Mouse (Mus musculus) B cell, adult 2 months (primary cell): Measurements from ENCODE around the gene Son.
"Not testable (repeated sequence)": the region's sequence is repeated elsewhere in the genome, so short reads cannot be mapped to it uniquely, and the experiment has no call there.

Experiments
- DNase-seq, 2 experiments: peaks; one replicate each; pipeline ENCODE4 v3.0.0; 2022

Gene Son

DNA sequence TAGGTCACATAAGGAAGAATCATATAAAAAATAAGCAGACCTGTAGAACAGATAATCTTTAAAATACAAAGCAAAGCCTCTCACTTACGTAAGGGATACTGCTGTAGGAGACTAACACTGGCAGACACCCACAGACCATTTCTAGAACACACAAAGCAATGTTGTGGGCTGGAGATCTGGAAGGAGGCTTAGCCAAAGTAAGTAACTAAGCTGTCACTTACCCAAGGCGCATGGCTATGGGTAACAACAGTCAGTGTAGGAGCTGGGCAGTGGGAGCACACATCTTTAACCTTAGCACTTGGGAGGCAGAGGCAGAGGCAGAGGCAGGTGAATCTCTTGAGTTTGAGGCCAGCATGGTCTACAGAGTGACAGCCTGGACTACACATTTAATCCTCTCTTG is 7.7 kb upstream of the Son start:
- no peak for DNase-seq

DNA sequence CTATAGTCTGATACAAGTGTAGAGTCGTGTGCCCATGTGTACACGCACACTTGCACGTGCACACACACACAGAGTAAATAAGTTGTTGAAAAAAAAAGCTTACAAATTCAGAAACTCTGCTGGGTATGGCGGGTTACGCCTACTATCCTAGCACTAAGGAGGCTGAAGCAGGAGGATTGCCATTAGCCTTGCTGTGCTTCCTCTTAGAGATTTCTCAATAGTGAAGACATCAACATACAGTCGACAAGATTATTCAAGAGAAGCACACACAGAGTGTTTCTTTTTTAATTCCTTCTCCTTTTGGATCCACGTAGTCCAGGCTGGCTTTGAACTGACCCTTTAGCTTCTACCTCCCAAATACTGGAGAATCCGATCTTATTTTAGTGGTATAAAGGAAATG is 7.1 kb upstream of the Son start:
- DNase-seq: no peak

DNA sequence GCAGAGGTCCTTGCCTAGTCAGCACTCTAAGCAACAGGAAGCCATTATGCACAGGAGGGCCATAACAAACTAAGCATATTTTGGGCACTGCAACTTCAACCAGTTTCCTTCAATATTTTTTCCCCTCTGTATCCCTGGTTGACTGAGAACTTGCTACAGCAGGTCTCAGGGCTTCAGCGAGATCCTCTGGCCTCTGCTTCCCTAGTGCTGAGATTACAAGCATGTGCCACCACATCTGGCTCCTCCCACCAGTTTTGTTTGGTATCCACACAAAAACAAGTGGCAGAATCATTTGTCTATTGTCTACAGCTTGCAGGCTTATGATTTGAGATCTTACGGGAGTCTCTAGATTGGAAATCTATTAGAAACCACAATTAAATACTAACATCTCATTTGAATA is 2.4 kb upstream of the Son start:
- DNase-seq: no peak

DNA sequence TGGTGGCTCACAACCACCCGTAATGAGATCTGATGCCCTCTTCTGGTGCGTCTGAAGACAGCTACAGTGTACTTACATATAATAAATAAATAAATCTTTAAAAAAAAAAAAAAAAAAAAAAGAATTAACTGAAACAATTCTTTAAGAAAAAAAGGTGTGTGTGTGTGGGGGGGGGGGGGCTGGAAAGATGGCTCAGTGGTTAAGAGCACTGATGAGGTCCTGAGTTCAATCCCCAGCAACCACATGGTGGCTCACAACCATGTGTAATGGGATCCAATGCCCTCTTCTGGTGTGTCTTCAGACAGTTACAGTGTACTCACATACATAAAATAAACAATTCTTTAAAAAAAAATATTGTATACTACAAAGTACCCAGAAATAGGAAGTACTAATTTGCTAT is 1.9 kb upstream of the Son start:
- not testable (repeated sequence) for DNase-seq

DNA sequence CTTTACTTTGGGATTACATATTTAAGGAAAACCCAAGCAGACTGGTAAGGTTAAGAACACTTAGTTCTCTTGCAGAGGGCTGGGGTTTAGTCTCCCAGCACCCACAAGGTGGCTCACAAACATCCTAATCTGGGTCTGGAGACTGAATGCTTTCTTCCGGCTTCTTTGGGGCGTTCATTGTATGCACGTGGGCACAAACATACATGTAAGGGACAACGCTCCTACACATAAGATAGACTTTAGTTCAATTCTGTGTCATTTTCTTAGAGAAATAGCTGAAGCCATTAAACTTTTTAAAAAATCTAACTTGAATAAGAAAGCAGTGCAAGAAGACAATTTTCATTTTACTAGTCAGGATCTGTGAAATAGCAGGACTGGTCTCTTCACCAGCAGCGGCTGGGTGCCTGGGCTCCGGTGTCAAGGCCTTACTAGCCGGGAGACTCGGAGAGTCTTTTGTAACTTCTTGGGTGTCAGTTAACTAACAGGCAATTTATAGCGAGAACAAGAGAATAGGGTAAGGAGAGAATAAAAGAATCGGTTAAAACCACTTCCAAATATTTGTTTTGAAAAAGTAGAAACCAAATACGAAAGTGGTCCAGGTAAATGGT is 1.2 kb upstream of the Son start:
- DNase-seq: peak; percentile 42 to 45

DNA sequence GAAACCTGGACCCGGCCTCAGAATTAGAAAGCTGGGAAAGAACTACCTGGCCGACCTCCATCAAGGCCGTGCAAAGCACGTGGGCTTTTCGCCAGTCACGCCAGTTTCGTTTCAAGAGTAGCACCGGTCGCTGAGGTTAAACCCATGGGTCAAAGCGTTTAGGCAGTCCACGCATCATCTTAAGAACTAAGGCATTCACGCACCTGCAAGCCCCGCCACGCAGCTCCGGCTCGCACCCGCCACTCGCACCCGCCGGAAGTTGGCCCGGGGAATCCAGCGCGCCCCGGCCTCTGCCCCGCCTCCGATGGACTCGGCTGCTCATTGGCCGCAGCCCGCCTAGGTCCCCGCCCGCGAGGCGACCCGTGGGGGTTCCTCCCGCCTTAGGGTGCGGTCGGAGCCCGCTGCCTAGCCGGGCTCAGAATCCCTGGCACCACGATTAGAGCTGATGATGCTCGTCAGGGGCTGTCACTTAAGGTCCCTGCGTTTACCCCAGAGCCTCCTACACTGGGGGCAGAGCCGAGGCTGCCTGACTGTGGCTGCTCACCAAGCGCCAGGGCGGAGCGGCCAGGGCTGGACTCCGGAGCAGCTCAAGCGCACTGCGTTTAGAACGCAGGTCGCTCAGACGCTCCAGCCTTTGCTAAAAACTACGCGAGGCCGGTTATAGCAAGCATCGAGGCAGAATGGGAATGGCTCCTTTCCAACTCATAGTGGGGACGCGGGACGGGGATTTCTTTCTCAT is 456 bp upstream of the Son start, which contains the start of gene Gart:
Gart (minus strand) TSS at position 272 of the 739 bp plus-strand sequence.
- DNase-seq: peak; percentile 95

DNA sequence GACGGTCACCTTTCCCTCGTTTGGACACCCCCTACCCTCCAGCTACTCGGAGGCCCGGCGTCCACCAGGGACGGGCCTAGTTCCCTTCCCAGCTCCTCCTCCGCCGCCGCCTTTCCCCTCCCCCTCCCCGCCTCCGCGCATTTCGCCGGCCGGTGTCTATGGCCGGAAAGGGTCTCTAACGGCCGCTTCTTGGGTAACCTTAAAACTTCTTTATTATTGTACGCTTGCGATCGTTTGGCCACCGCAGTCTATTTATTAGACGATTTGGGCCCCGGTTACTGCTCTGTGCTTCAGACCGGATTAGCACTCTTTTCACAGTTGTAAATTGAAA is 879 bp downstream of the Son start:
- DNase-seq: peak; percentile 77 to 78

DNA sequence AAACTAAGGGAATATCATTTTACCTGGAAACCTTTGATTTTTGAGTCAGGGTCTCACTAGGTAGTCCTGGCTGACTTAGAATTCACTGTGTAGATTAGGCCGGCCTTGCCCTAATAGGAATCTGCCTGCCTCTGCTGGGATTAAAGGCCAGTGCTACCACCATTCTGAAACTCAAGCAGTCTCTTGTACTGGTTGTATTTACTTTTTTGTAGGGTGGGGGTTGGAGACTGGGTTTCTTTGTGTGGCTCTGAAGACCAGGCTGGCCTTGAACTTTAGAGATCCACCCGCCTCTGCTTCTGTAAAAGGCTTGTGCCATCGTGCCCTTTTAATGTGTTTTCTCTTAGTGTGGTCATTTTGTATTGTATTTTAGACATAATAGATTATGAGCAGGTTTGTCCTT is 1.9 kb downstream of the Son start:
- no peak for DNase-seq

DNA sequence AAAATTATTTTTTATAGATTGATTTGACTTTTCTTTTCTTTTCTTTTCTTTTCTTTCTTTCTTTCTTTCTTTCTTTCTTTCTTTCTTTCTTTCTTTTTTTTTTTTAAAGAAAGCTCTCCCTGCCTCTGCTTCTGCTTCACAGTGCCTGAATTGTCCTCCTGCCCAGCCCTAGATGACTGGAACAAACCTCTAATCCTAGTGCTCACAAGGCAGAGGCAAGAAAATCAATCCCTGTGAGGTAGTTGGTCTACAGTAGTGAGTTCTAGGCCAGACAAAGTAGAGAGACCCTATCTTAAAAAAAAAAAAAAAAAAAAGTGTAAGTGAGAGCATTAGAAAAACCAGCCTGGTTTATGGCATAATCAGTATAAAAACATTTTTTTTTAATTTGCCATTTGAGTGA is 2.5 kb downstream of the Son start:
- DNase-seq: no peak

DNA sequence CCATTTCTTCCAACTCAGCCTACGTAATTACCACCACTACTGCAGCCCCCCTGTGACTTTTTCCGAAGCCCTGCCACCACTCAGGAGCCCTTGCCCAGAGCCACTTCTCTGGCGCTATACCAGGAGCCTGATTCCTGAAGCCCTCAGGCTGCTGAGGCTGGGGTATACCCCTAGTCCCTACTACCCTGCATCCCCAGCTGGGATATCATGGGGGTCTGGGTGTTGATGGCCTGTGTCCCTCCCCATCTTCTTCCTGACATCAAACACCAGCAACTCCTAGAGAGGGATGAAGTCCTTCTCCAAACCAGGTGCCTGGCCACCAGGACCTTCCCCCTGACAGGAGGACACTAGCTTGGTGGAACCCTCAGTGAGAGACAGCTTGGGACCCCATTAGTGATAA is 4.9 kb downstream of the Son start:
- DNase-seq: no peak

DNA sequence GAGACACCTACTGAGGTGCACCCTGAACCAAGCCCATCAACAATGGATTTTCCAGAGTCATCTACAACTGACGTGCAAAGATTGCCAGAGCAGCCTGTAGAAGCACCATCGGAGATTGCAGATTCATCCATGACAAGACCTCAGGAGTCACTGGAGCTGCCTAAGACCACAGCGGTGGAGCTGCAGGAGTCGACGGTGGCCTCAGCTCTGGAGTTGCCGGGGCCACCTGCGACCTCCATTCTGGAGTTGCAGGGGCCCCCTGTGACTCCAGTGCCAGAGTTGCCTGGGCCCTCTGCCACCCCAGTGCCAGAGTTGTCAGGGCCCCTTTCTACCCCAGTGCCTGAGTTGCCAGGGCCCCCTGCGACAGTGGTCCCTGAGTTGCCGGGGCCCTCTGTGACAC is 8.0 kb downstream of the Son start:
- DNase-seq: no peak

DNA sequence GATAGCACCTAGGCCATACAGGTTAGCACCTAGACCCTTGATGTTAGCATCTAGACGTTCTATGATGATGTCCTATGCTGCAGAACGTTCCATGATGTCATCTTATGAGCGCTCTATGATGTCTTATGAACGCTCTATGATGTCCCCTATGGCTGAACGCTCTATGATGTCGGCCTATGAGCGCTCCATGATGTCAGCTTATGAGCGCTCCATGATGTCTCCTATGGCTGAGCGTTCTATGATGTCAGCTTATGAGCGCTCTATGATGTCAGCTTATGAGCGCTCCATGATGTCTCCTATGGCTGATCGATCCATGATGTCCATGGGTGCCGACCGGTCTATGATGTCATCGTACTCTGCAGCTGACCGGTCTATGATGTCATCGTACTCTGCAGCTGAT is 10.0 kb downstream of the Son start:
- no peak for DNase-seq

DNA sequence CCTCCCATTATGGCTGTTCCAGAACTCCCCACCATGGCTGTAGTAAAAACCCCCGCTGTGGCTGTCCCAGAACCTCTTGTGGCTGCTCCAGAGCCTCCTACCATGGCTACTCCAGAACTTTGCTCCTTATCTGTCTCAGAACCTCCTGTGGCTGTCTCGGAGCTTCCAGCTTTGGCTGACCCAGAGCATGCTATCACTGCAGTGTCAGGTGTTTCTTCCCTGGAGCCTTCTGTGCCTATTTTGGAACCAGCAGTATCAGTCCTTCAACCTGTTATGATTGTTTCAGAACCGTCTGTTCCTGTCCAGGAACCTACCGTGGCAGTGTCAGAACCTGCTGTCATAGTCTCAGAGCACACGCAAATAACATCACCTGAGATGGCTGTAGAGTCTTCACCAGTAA is 11.2 kb downstream of the Son start:
- DNase-seq: no peak

DNA sequence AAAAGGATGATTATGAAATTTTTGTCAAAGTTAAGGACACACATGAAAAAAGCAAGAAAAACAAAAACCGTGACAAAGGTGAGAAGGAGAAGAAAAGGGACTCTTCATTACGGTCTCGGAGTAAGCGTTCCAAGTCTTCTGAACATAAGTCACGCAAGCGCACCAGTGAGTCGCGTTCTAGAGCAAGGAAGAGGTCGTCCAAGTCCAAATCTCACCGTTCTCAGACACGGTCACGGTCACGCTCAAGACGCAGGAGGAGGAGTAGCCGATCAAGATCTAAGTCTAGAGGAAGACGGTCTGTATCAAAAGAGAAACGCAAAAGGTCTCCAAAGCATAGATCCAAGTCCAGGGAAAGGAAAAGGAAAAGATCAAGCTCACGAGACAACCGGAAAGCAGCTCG is 12.5 kb downstream of the Son start:
- DNase-seq: no peak

DNA sequence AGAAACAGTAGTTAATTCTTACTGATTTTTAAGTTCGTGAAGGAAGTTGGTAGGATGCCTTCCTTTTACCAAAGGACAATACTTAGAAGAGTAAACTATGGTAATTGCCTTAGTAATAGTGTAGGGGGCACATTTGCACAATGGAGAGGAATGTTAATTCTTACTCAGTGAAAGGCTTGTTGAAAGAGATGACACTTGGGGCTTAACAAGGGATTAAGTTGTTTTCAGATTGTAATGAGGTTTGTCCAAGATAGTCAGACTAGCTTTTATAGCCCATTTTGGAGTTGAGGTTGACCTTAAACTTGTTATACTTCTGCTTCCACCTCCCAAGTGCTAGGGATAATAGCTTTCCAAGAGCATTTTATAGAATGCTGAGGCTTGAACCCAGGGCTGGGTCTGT is 14.1 kb downstream of the Son start:
- DNase-seq: no peak

DNA sequence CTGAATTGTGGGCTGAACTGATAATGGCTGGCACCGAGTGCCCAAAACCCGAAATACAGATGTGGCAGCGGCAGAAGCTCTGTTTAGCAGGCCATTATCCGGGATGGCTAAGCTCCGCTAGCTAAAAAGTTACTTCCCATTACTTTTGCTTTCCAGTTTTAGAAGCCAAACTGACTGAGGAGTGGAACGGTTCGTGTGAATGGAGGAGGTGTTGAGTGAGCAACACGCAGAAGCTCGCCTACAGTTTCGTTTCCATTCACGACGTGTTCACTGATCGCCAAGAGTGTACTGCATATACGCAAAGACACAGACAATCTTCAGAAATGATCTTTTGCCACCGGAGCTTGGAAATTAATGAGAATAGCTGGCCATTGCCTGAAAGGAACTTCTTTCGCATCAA is 15.0 kb downstream of the Son start:
- no peak for DNase-seq

DNA sequence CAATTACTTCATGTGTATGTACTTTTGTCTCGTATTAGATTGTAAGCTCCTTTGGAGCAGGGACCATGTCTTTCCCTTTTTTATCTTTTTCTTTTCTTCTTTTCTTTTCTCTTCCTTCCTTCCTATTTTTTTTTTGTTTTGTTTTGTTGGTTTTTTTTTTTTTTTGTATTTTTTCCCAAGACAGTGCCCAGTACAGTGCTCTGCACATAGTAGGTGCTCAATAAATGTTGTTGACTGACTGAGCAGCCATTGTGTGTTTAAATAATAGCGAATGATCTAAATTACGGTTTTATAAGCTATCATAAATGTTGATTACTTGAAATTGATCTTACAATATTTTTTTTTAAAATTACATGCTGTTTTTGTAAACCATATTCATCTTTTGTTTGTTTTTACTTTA is 16.5 kb downstream of the Son start:
- no peak for DNase-seq

DNA sequence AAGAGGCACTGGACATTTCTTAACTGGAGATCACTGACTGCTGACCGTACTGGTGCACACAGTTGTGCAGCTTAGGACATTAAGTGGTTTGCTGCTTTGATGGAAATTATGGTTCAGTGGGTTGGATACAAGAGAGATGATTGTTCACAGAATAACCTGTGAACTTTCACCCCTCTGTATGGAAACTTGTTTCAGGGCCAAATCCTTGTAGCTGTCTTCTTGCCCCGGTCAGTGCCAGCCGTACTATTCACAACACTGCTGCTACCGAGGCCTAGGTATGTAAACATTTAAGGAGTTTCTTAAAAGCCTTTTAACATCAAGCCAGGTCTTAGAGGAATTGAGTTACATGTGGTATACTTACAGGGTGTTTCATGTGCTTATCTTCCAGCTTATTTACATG is 27.2 kb downstream of the Son start:
- no peak for DNase-seq

DNA sequence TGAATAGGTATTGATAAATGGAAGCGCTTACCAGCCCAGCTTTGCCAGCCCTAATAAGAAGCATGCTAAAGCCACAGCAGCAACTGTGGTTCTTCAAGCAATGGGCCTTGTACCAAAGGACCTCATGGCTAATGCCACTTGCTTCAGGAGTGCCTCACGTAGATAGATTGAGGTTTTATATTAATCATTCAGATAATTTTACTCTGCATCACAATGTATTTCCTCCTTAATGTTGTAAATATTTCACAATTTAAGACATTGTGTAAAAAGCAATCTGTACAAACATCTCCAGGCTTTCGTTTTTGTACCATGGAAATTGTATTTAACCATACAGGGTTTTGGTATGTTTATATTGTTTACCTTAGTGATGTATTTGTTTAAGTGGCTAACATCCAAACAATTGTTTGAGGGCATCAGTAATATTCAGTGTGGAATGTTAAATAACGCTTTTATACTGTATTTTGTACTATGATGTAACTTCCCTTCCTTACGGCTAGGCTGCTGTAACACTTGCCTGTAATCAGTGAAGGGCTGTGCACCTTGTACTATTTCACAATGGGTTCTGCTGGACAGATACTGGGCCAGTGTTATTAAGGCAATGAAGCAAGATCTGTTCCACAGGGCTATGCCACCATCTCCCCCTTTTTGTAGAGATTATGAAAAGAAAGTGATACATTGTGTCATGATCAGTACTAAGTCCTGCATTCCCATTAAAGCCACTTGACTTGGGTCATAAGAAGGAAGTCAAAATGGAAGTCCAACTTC is 31.0 kb downstream of the Son start:
- DNase-seq: no peak

DNA sequence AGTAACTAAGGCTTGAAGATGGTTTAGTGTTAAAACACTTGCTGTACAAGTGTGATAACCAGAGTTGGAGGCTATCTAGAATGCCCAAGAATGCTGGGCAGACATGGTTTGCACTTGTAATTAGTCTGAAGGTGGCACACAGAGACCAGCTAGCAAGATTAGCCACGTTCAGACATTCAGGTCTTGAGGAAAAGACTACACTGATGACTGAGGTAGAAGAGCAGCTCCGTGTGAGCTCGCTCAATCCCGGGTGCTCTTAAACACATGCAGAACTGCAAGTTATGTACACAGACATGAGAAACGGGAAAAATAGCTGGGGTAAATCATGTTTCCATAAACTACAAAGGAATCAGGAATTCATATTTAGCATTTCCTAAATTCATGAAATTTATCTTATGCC is 33.4 kb downstream of the Son start:
- DNase-seq: no peak

DNA sequence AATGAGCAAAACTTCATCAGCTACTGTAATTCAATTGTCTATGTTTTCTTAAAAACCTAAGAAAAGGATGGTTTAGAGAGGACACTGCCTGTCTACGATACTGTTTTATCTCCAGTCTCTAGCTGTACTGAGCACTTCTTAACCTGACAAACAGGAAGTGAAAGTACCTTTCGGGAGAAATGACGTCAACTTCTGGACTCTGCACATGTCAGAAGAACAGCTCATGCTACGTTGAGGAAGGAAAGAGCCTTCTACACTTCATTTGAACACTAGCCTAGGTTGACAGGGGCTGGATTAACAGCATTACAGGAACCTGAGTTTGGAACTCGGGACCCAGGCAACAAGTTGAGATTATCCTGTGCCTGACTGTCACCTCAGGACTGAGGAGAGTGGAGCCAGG is 38.2 kb downstream of the Son start:
- peak; percentile 59 to 63 for DNase-seq

DNA sequence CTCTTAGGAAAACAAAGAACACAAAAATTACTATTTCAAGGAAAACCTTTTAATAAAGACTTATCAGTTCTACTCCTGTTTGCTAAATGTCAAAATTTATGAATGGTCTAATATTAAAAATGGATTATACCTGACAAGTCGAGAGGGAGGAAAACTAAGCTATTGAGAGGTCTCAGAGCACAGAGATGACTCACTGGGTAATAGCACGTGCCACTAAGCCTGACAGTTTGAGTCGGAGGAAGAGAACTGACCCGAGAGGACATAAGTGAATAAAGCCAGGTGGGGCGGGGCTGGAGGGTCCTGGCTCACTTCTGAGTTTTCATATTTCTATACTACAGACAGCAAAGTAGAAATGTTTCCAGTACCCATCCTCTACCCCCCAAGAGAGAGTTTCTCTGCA is 39.1 kb downstream of the Son start:
- no peak for DNase-seq

DNA sequence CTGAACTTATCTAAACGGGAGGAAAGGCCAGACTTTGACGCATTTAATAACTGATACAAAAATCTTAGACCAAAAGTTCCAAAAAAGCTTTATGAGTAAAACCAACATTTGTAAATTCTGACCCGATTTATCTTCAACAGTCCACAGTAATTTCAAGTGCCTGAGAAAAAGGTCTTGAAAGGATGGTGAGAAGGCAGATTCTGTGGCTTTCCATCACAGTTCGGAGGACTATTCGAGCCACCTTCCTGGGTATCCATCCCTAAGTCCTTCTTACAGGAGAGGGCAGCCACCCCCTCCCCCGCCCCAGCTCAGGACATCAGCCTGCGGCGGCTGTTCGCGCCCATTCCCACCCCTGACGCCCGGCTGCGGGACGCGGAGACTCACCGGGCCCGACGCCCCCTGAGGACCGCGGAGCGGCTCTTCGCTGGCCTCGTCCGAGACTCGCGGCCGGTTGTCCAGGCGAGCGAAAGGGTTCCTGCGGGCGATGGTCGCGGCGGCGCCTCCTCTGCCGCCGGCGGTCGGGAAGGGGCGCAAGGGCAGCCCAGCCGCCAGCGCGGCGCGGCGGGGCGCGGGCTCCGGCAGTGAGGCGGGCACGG is 40.8 kb downstream of the Son start:
- DNase-seq: no peak
